Mouse (Mus musculus) lung, postnatal 0 days (tissue): ENCODE results near the gene Asap2.

Experiments used
- CTCF ChIP-seq: IDR thresholded peaks from 2 replicates; pipeline ENCODE4 v1.5.1; 2016; ENCODE audit warnings: antibody characterized with exemption, mild to moderate bottlenecking
- EP300 ChIP-seq: IDR thresholded peaks from 2 replicates; pipeline ENCODE4 v1.6.1; 2016; ENCODE audit warnings: antibody characterized with exemption, mild to moderate bottlenecking, control low read depth

- no peak for TF ChIP-seq CTCF
- TF ChIP-seq EP300: no peak
Observed at GRCm38 (mm10) chr12:21220596-21220995, 230.3 kb downstream of the Asap2 start.
